Mouse (Mus musculus): Measurements from ENCODE around the gene Tubgcp4. TPM values are rescaled to one million over a fixed set of nuclear protein-coding genes. Genes with fewer than 3 reads are reported as not detected.

Tubgcp4 gene
- polyA plus RNA-seq, 1 experiment from 2014 or later: 57.3 TPM

- 90% methylated on average over 2 of the region's 2 CpGs for WGBS
- peaks cover 88% of the 10 kb centered on the region for H3K36me3 ChIP-seq
- no peak overlapping the region for H3K4me3 ChIP-seq
- H3K9me3 ChIP-seq: no peaks in the 10 kb centered on the region
- H3K27ac ChIP-seq: no peak overlapping the region
- DNase-seq (ENCODE audit: low spot score): no peak
- H3K4me1 ChIP-seq: no peaks in the 10 kb centered on the region
- no peaks in the 10 kb centered on the region for H3K27me3 ChIP-seq (ENCODE audit: insufficient read depth, poor library complexity, severe bottlenecking)
These were observed 52.6 kb downstream of the Tubgcp4 start for GRCm38 (mm10) chr2:121223010-121223409.

- Histone ChIP-seq H3K4me3 (no peak overlapping the region), H3K27me3 (ENCODE audit: insufficient read depth, poor library complexity, severe bottlenecking) (no peaks in the 10 kb centered on the region), H3K27ac (no peak overlapping the region), H3K36me3 (peaks cover 88% of the 10 kb centered on the region), H3K9me3 (no peaks in the 10 kb centered on the region), H3K4me1 (no peaks in the 10 kb centered on the region)
- 87% methylated on average over 4 of the region's 4 CpGs for WGBS
- no peak for DNase-seq (ENCODE audit: low spot score)
These were observed 57.7 kb downstream of the Tubgcp4 start for GRCm38 (mm10) chr2:121228135-121228534.

- Histone ChIP-seq H3K27ac (0 out of 2 replicates have a peak overlapping the region, but pooled peaks have one; percentile 29), H3K36me3 (peaks cover 88% of the 10 kb centered on the region), H3K9me3 (no peaks in the 10 kb centered on the region), H3K27me3 (ENCODE audit: insufficient read depth, poor library complexity, severe bottlenecking) (no peaks in the 10 kb centered on the region), H3K4me3 (no peak overlapping the region), H3K4me1 (peaks cover 10% of the 10 kb centered on the region)
- 58% methylated on average over 8 of the region's 8 CpGs for WGBS
- no peak for DNase-seq (ENCODE audit: low spot score)
These were observed 65.1 kb downstream of the Tubgcp4 start for GRCm38 (mm10) chr2:121235460-121236072.

GRCm38 (mm10) chr2:121239426-121239825 lies 69.0 kb downstream of the Tubgcp4 start:
- H3K27me3 ChIP-seq (ENCODE audit: insufficient read depth, poor library complexity, severe bottlenecking): no peaks in the 10 kb centered on the region
- peaks cover 10% of the 10 kb centered on the region for H3K4me1 ChIP-seq
- WGBS: 79% methylated on average over 4 of the region's 4 CpGs
- H3K4me3 ChIP-seq: no peak overlapping the region
- DNase-seq (ENCODE audit: low spot score): no peak
- H3K36me3 ChIP-seq: peaks cover 86% of the 10 kb centered on the region
- no peak overlapping the region for H3K27ac ChIP-seq
- no peaks in the 10 kb centered on the region for H3K9me3 ChIP-seq

- no peaks in the 10 kb centered on the region for H3K4me1 ChIP-seq
- H3K27me3 ChIP-seq (ENCODE audit: insufficient read depth, poor library complexity, severe bottlenecking): no peaks in the 10 kb centered on the region
- no peak overlapping the region for H3K27ac ChIP-seq
- DNase-seq (ENCODE audit: low spot score): no peak
- H3K4me3 ChIP-seq: no peak overlapping the region
- peaks cover 89% of the 10 kb centered on the region for H3K36me3 ChIP-seq
- no peaks in the 10 kb centered on the region for H3K9me3 ChIP-seq
- WGBS: 90% methylated on average over 5 of the region's 5 CpGs
These were observed 73.6 kb downstream of the Tubgcp4 start for GRCm38 (mm10) chr2:121244099-121244498.

Other genes starting within 250 kb of the Tubgcp4 start
- 22.6 and 22.7 TPM in 2 replicates for gene Ubr1, start 199.9 kb upstream of the Tubgcp4 start, polyA plus RNA-seq (2016; fragmentation: Nextera tagmentation; extraction: Ambion mirVana)
- 3.3 and 3.4 TPM in 2 replicates for gene Tmem62, start 193.6 kb upstream of the Tubgcp4 start, polyA plus RNA-seq (2016; fragmentation: Nextera tagmentation; extraction: Ambion mirVana)
- 33.3 and 35.3 TPM in 2 replicates for gene Ccndbp1, start 162.3 kb upstream of the Tubgcp4 start, polyA plus RNA-seq (2016; fragmentation: Nextera tagmentation; extraction: Ambion mirVana)
- 19.1 and 21.1 TPM in 2 replicates for gene Epb42, start 133.6 kb upstream of the Tubgcp4 start, polyA plus RNA-seq (2016; fragmentation: Nextera tagmentation; extraction: Ambion mirVana)
- gene Tgm5, start 84.8 kb upstream of the Tubgcp4 start, polyA plus RNA-seq (2016; fragmentation: Nextera tagmentation; extraction: Ambion mirVana): not detected in 2 replicates
- not detected in 2 replicates for gene Tgm7, start 60.9 kb upstream of the Tubgcp4 start, polyA plus RNA-seq (2016; fragmentation: Nextera tagmentation; extraction: Ambion mirVana)
- 14.4 and 14.5 TPM in 2 replicates for gene Adal, start 30.2 kb upstream of the Tubgcp4 start, polyA plus RNA-seq (2016; fragmentation: Nextera tagmentation; extraction: Ambion mirVana)
- 16.6 and 19.4 TPM in 2 replicates for gene Lcmt2, start 30.0 kb upstream of the Tubgcp4 start, polyA plus RNA-seq (2016; fragmentation: Nextera tagmentation; extraction: Ambion mirVana)
- gene Zscan29, start 471 bp downstream of the Tubgcp4 start, polyA plus RNA-seq (2016; fragmentation: Nextera tagmentation; extraction: Ambion mirVana): 7.0 and 7.4 TPM in 2 replicates
- gene Trp53bp1, start 100.8 kb downstream of the Tubgcp4 start, polyA plus RNA-seq (2016; fragmentation: Nextera tagmentation; extraction: Ambion mirVana): 75.0 and 81.9 TPM in 2 replicates
- 5.2 and 5.5 TPM in 2 replicates for gene Map1a, start 118.9 kb downstream of the Tubgcp4 start, polyA plus RNA-seq (2016; fragmentation: Nextera tagmentation; extraction: Ambion mirVana)
- 11.7 and 12.2 TPM in 2 replicates for gene Ppip5k1, start 184.7 kb downstream of the Tubgcp4 start, polyA plus RNA-seq (2016; fragmentation: Nextera tagmentation; extraction: Ambion mirVana)
- 0.16 and 0.63 TPM in 2 replicates for gene Ckmt1, start 187.1 kb downstream of the Tubgcp4 start, polyA plus RNA-seq (2016; fragmentation: Nextera tagmentation; extraction: Ambion mirVana)
- not detected in 2 replicates for gene Strc, start 216.5 kb downstream of the Tubgcp4 start, polyA plus RNA-seq (2016; fragmentation: Nextera tagmentation; extraction: Ambion mirVana)
- gene Pdia3, start 243.1 kb downstream of the Tubgcp4 start, polyA plus RNA-seq (2016; fragmentation: Nextera tagmentation; extraction: Ambion mirVana): 736 and 829 TPM in 2 replicates
- gene Catsper2, start 243.1 kb downstream of the Tubgcp4 start, polyA plus RNA-seq (2016; fragmentation: Nextera tagmentation; extraction: Ambion mirVana): 2.8 and 3.1 TPM in 2 replicates